Mouse (Mus musculus) liver, embryonic 16.5 days (tissue): ENCODE results near the gene Junb. TPM values are rescaled to one million over a fixed set of nuclear protein-coding genes. Genes with fewer than 3 reads are reported as not detected.

ENCODE experiments used
- ATAC-seq: fragments of 200-750 bp; cut with Nextera tagmentation; 2 replicates; pipeline ENCODE4 v1.8.0; 2017; ENCODE audit warnings: low read depth, mild to moderate bottlenecking, moderate number of reproducible peaks, moderate library complexity
- H3K27ac ChIP-seq: fragments of 300-500 bp; sonication (generic); 2 replicates; pipeline ENCODE4 v1.5.1; 2014; ENCODE audit warnings: mild to moderate bottlenecking, low read length
- H3K27me3 ChIP-seq: fragments of 300-500 bp; sonication (generic); 2 replicates; pipeline ENCODE4 v1.6.1; 2014; ENCODE audit warnings: low read depth, low read length, mixed read lengths; ENCODE audit not compliant: control insufficient read depth, insufficient read depth
- H3K36me3 ChIP-seq: fragments of 300-500 bp; sonication (generic); 2 replicates; pipeline ENCODE4 v1.6.1; 2014; ENCODE audit warnings: mild to moderate bottlenecking; ENCODE audit not compliant: control insufficient read depth, insufficient read depth
- H3K4me1 ChIP-seq: fragments of 300-500 bp; sonication (generic); 2 replicates; pipeline ENCODE4 v1.6.1; 2014; ENCODE audit warnings: low read depth, low read length, mixed read lengths; ENCODE audit not compliant: control insufficient read depth
- H3K4me2 ChIP-seq: fragments of 300-500 bp; sonication (generic); 2 replicates; pipeline ENCODE4 v1.6.1; 2014; ENCODE audit warnings: low read depth, low read length, mixed read lengths
- H3K4me3 ChIP-seq: fragments of 300-500 bp; sonication (generic); 2 replicates; pipeline ENCODE4 v1.5.1; 2014; ENCODE audit warnings: low read depth, mild to moderate bottlenecking, low read length
- H3K9ac ChIP-seq: fragments of 300-500 bp; sonication (generic); 2 replicates; pipeline ENCODE4 v1.6.1; 2014; ENCODE audit warnings: low read depth, low read length
- H3K9me3 ChIP-seq: fragments of 300-500 bp; sonication (generic); replicated peaks from 2 replicates; pipeline ENCODE4 v1.6.1; 2016; ENCODE audit warnings: low read length; ENCODE audit not compliant: control insufficient read depth
- WGBS: fragments of 180-500 bp; shearing (Covaris S2); extraction: QIAGEN DNeasy Blood & Tissue Kit; methylation state at CpG from one replicate; pipeline ENCODE4 v1.1.7; 2014; ENCODE audit not compliant: insufficient replicate concordance; 5-methylcytosine and 5-hydroxymethylcytosine counted together
- polyA plus RNA-seq: library from polyadenylated mRNA; unstranded; fragments of >200 nt; fragmentation: Nextera tagmentation; extraction: Ambion mirVana; gene quantifications from 2 replicates; pipeline ENCODE4 v1.2.1, GENCODE M21; 2015

The Junb gene
- polyA plus RNA-seq, 1 experiment from 2014 or later = 16.5 TPM

GRCm38 (mm10) chr8:84985049-84985683 lies 6.6 kb upstream of the Junb start:
- H3K4me3 ChIP-seq = peak overlapping the region; percentile 64
- WGBS = under 1% methylated on average over 23 of the region's 23 CpGs
- H3K36me3 ChIP-seq = no peaks in the 10 kb centered on the region
- H3K9me3 ChIP-seq = no peaks in the 10 kb centered on the region
- ATAC-seq = no peak
- H3K4me2 ChIP-seq = peak overlapping the region; percentile 99
- no peaks in the 10 kb centered on the region for H3K27me3 ChIP-seq
- peak overlapping the region; percentile 86 for H3K27ac ChIP-seq
- H3K9ac ChIP-seq = peak overlapping the region; percentile 66
- peaks cover 73% of the 10 kb centered on the region for H3K4me1 ChIP-seq

- no peaks in the 10 kb centered on the region for H3K27me3 ChIP-seq
- H3K27ac ChIP-seq = peak overlapping the region; percentile 86
- peaks cover 80% of the 10 kb centered on the region for H3K4me1 ChIP-seq
- WGBS = 21% methylated on average over 16 of the region's 16 CpGs
- H3K4me3 ChIP-seq = peak overlapping the region; percentile 64; the same call in 1 of the 2 replicates
- H3K36me3 ChIP-seq = no peaks in the 10 kb centered on the region
- H3K9ac ChIP-seq = peak overlapping the region; percentile 66; the same call in 1 of the 2 replicates
- H3K9me3 ChIP-seq = no peaks in the 10 kb centered on the region
- peak; percentile 57 for ATAC-seq
- H3K4me2 ChIP-seq = peak overlapping the region; percentile 99
Measured at GRCm38 (mm10) chr8:84984294-84985048, 6.0 kb upstream of the Junb start.

GRCm38 (mm10) chr8:84982499-84983011 lies 4.0 kb upstream of the Junb start:
- Histone ChIP-seq H3K9ac (peak overlapping the region; percentile 2; the same call in 1 of the 2 replicates), H3K27ac (peak overlapping the region; percentile 23), H3K27me3 (peaks cover 9% of the 10 kb centered on the region), H3K4me3 (no peak overlapping the region), H3K4me2 (no peak overlapping the region), H3K9me3 (no peaks in the 10 kb centered on the region), H3K4me1 (peaks cover 92% of the 10 kb centered on the region), H3K36me3 (no peaks in the 10 kb centered on the region)
- WGBS = 30% methylated on average over 3 of the region's 3 CpGs
- no peak for ATAC-seq

DNA sequence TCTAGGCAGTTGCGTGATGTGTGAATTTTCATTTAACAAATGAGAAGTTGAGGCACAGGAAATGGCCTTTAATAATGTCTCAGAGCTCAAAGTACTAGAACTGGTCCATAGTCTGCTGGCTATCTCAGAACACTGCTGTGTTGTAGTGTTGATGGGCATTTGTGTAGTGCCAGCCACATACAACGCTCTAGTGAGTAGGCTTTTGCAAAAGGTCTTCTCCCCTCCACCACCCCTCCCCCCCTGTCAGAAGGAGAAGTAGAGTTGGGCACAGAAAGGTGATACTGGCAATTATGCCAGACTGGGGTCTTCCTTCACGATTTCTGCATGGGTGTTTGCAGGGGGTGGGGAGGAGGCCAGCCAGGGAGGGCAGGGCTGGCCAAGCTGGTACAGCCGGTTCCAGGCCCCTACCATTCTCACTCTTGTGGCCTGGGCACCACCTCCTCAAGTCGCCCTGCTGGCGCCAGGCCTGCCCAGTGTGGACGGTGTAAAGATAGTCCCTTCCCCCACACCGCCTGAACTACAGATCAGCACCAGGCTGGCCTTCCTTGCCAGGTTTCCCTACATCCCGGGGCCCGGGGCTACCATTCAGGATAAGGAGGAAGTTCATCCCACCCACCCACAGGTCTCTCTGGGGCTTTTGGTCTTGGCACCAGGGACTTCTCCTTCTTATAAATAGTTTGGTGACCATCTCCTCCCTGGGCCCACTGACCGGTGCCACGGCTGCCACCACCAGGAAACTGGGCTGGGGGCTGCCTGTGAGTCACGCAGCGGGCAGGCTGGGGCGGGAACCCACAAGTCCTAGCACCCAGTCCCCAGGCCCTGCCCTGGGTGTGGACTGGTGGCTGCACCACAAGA lies 3.4 kb upstream of the Junb start:
- Histone ChIP-seq H3K36me3 (no peaks in the 10 kb centered on the region), H3K9ac (peak overlapping the region; percentile 2; the same call in 1 of the 2 replicates), H3K9me3 (no peaks in the 10 kb centered on the region), H3K27ac (peak overlapping the region; percentile 23), H3K4me2 (no peak overlapping the region), H3K4me1 (peaks cover 95% of the 10 kb centered on the region), H3K4me3 (no peak overlapping the region), H3K27me3 (peaks cover 9% of the 10 kb centered on the region)
- WGBS = 55% methylated on average over 15 of the region's 15 CpGs
- ATAC-seq = no peak

DNA sequence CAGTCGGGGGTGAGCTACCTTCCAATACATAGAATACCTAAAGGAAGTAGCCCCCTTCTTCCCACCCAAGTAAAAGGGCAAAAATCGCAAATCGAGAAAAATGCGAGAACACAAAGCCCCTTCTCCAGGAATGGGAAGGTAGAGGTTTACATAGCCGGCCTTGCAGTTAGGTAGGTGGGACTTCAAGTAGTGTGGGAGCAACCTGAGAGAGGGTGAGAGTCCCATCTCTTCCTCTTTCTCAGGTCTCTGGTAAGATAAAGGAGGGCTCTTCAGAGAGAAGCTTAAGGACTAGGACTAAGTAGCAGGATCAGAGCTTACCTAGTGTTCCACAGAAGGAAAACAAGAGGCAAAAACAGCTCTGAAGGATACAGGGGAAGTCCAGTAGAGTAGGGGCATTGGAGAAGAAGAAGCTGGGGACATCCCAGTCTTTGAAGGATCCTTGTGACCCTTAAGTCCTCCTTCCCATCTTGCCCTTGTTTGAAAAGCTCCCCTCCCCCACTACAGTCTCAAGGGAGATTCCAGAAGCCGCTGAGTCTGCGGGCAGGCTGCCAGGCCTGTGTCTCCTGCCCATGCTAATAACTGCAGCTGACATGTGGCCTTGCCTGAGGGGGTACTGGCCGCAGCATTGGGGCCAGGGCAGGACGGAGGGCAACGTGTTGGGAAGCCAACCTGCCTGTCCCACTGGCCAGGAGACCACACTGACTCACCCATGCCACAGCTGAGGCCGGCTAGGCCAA lies 2.3 kb upstream of the Junb start:
- peaks cover 9% of the 10 kb centered on the region for H3K27me3 ChIP-seq
- peaks cover 94% of the 10 kb centered on the region for H3K4me1 ChIP-seq
- peak overlapping the region; percentile 98 for H3K4me2 ChIP-seq
- H3K9ac ChIP-seq = peak overlapping the region; percentile 59
- WGBS = 51% methylated on average over 11 of the region's 11 CpGs
- H3K4me3 ChIP-seq = peak overlapping the region; percentile 75
- ATAC-seq = no peak
- no peaks in the 10 kb centered on the region for H3K36me3 ChIP-seq
- H3K27ac ChIP-seq = peak overlapping the region; percentile 84
- H3K9me3 ChIP-seq = no peaks in the 10 kb centered on the region

DNA sequence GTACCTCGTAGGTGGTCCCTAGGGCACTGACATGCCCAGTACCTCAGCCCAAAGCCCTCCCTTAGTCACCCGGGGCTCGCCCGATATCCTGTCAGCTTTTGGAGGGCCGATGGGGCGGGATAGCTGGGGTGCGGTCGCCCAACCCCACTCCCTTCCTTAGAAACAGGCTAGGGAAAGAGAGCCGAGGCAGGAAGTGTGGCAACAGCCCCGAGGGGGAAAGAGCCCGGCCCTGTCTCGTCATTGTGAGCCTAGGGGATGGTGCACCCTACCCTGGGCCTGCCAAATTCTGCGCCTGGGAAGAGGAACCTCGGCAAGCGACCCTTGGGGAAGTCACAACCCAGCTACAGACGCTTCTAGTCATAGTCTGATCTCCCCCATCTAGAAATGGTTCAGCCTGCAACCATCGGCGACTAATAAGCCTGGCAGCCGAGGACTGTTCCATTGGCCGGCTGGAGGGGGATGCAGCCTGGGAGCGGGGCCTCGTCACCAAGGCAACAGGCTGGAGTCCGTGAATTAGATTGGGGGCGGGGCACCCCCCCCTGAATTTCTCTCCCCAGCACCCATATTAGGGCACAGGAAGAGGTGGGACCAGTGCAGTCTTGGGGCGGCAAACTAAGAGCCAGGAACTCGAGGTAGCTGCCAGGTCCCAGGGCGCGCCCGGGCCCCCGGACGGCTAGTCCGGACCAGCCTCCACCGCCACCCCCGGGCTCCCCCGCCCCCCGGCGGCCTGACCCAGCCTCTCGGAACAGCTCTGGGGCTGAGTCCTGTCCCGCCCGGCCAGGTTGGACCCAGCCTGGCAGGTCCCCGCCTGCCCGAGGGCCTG lies 1.3 kb upstream of the Junb start:
- Histone ChIP-seq H3K36me3 (no peaks in the 10 kb centered on the region; the same call in 1 of the 2 replicates), H3K9me3 (no peaks in the 10 kb centered on the region), H3K27ac (peak overlapping the region; percentile 84), H3K4me2 (peak overlapping the region; percentile 98), H3K4me3 (peak overlapping the region; percentile 75), H3K27me3 (peaks cover 9% of the 10 kb centered on the region), H3K4me1 (peaks cover 94% of the 10 kb centered on the region), H3K9ac (peak overlapping the region; percentile 59)
- WGBS = 4% methylated on average over 35 of the region's 42 CpGs
- ATAC-seq = peak; percentile 26

- Histone ChIP-seq H3K4me2 (peak overlapping the region; percentile 98), H3K27ac (peak overlapping the region; percentile 97), H3K27me3 (peaks cover 9% of the 10 kb centered on the region), H3K36me3 (peaks cover 21% of the 10 kb centered on the region), H3K9me3 (no peaks in the 10 kb centered on the region), H3K9ac (peak overlapping the region; percentile 73), H3K4me3 (peak overlapping the region; percentile 75), H3K4me1 (peaks cover 97% of the 10 kb centered on the region)
- ATAC-seq = no peak
- WGBS = under 1% methylated on average over 70 of the region's 70 CpGs
Measured at GRCm38 (mm10) chr8:84977435-84978247, 877 bp downstream of the Junb start.
